Mouse (Mus musculus) hindbrain, embryonic 12.5 days (tissue): ENCODE results near the gene Mrpl45. TPM values are rescaled to one million over a fixed set of nuclear protein-coding genes. Genes with fewer than 3 reads are reported as not detected.

ENCODE experiments used
- ATAC-seq: fragments of 200-750 bp; cut with Nextera tagmentation; 2 replicates; pipeline ENCODE4 v1.8.0; 2017; ENCODE audit warnings: moderate TSS enrichment; ENCODE audit not compliant: low FRiP score
- H3K27ac ChIP-seq: fragments of 300-500 bp; sonication (generic); 2 replicates; pipeline ENCODE4 v1.5.1; 2016; ENCODE audit warnings: mild to moderate bottlenecking
- H3K27me3 ChIP-seq: fragments of 300-500 bp; sonication (generic); 2 replicates; pipeline ENCODE4 v1.6.1; 2016; ENCODE audit warnings: mild to moderate bottlenecking
- H3K36me3 ChIP-seq: fragments of 300-500 bp; sonication (generic); 2 replicates; pipeline ENCODE4 v1.6.1; 2016; ENCODE audit warnings: mild to moderate bottlenecking
- H3K4me1 ChIP-seq: fragments of 300-500 bp; sonication (generic); 2 replicates; pipeline ENCODE4 v1.6.1; 2016
- H3K4me2 ChIP-seq: fragments of 300-500 bp; sonication (generic); replicated peaks from 2 replicates; pipeline ENCODE4 v1.6.1; 2016; ENCODE audit warnings: mild to moderate bottlenecking
- H3K4me3 ChIP-seq: fragments of 300-500 bp; sonication (generic); 2 replicates; pipeline ENCODE4 v1.5.1; 2016; ENCODE audit warnings: mild to moderate bottlenecking
- H3K9ac ChIP-seq: fragments of 300-500 bp; sonication (generic); 2 replicates; pipeline ENCODE4 v1.6.1; 2016; ENCODE audit warnings: mild to moderate bottlenecking, moderate library complexity
- H3K9me3 ChIP-seq: fragments of 300-500 bp; sonication (generic); replicated peaks from 2 replicates; pipeline ENCODE4 v1.6.1; 2016; ENCODE audit warnings: mild to moderate bottlenecking
- WGBS: fragments of 180-500 bp; shearing (Covaris S2); methylation state at CpG from one replicate; pipeline ENCODE4 v1.1.7; 2016; 5-methylcytosine and 5-hydroxymethylcytosine counted together
- polyA plus RNA-seq: library from polyadenylated mRNA; unstranded; fragments of >200 nt; fragmentation: Nextera tagmentation; extraction: Ambion mirVana; gene quantifications from 2 replicates; pipeline ENCODE4 v1.2.1, GENCODE M21; 2016

Gene Mrpl45
- polyA plus RNA-seq, 1 experiment from 2014 or later: 44.9 TPM

DNA sequence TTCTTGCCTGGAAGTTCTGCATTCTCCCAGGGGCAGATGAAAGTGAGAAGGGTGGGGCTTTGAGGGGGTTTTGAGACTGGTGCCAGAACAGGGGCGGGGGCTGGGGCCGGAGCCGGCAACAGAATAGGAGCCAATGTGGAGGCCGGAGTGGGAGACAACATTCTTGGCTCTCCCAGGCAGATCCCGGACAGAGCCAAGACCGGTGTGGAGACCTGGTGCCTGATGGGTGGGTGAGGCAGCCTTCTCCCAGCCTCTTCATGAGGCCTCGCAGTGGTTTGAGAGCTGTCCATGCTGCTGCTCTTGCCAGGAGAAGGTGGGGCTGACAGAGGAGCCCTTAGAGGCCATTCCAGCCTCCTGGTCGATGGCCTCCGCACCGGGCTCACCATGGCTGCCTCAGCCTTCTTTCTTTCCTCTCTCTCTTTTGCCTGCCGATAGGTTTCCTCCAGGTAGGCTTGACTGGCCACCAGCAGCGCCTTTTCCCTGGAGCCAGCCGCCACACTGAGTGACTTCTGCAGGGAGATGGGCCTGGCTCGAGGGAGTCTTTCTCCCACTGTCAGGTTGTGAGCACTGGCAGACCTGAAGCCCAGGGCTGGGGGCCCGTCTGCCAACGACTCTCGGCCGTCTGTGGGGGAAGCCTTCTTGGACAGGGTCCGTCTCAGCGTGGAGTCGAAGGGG, 22.9 kb downstream of the Mrpl45 start:
- Histone ChIP-seq H3K4me2 (peak overlapping the region; percentile 15), H3K27ac (no peak overlapping the region), H3K4me3 (no peak overlapping the region), H3K27me3 (peaks cover 25% of the 10 kb centered on the region), H3K9me3 (no peaks in the 10 kb centered on the region), H3K4me1 (peaks cover under 1% of the 10 kb centered on the region; the same call in 1 of the 2 replicates), H3K9ac (peak overlapping the region; percentile 23; the same call in 1 of the 2 replicates), H3K36me3 (no peaks in the 10 kb centered on the region)
- WGBS: 53% methylated on average over 21 of the region's 21 CpGs
- no peak for ATAC-seq

DNA sequence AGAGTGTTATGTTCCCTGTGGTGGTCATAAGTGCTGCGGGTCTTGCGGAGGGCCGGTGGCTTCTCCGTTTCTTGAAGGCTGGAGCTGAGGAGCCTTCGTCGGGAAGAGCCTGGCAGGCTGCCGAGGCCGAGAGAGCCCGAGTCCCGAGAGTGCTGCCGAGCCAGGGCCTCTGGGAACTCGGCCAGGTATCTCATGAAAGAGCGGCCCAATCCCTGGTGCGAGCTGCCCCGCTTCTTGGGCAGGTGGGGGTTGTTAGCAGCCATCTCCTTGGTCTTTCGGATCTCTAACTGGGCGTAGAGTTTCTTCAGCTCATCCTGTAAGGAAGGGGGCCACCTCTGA, 23.4 kb downstream of the Mrpl45 start:
- no peak for ATAC-seq
- H3K27ac ChIP-seq: no peak overlapping the region
- H3K4me1 ChIP-seq: peaks cover 3% of the 10 kb centered on the region
- peaks cover 25% of the 10 kb centered on the region for H3K27me3 ChIP-seq
- peak overlapping the region; percentile 23; the same call in 1 of the 2 replicates for H3K9ac ChIP-seq
- H3K9me3 ChIP-seq: no peaks in the 10 kb centered on the region
- H3K4me2 ChIP-seq: peak overlapping the region; percentile 15
- H3K36me3 ChIP-seq: no peaks in the 10 kb centered on the region
- H3K4me3 ChIP-seq: no peak overlapping the region
- WGBS: 53% methylated on average over 17 of the region's 17 CpGs

DNA sequence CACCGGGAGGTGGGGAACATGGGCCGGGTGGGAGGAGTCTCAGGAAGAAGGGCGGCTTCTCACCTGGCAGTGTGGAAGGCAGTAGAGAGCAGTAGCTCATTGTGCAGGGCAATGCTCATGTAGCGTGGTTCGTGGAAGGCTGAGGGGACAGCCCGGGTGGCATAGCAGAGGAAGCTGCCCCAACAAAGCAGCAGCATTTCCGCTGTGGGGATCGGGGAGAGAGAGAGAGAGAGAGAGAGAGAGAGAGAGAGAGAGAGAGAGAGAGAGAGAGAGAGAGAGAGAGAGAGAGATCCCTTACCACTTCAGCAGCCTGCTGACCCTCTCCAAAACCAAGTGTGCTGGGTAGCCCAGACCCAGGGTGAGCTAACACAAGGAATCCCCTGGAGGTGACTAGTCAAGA, 27.7 kb downstream of the Mrpl45 start:
- H3K36me3 ChIP-seq: no peaks in the 10 kb centered on the region
- no peak for ATAC-seq
- no peak overlapping the region for H3K27ac ChIP-seq
- H3K9ac ChIP-seq: no peak overlapping the region
- H3K4me1 ChIP-seq: peaks cover 3% of the 10 kb centered on the region; the same call in 1 of the 2 replicates
- 44% methylated on average over 8 of the region's 8 CpGs for WGBS
- peaks cover 13% of the 10 kb centered on the region for H3K27me3 ChIP-seq
- no peak overlapping the region for H3K4me2 ChIP-seq
- H3K4me3 ChIP-seq: no peak overlapping the region
- no peaks in the 10 kb centered on the region for H3K9me3 ChIP-seq

DNA sequence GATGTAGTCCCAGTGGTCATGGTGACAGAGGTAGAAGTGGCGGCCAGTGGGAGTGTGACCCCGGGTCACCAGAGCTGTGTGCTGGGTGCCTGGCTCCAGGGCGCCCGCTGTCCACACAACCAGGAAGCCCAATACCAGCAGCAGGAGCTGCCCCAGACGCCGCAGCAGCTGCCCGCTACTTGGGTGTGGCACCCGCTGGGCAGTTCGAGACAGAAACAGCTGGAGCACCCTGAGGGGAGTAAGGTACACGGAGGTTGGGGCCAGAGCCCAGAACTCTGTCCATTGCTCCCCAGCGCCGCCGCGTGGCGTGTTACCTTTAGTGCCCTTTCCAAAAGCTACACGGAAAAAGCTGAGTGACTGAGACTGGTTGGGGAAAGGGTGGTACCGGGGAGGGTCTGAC, 28.1 kb downstream of the Mrpl45 start:
- 35% methylated on average over 17 of the region's 17 CpGs for WGBS
- no peak for ATAC-seq
- H3K9ac ChIP-seq: no peak overlapping the region

DNA sequence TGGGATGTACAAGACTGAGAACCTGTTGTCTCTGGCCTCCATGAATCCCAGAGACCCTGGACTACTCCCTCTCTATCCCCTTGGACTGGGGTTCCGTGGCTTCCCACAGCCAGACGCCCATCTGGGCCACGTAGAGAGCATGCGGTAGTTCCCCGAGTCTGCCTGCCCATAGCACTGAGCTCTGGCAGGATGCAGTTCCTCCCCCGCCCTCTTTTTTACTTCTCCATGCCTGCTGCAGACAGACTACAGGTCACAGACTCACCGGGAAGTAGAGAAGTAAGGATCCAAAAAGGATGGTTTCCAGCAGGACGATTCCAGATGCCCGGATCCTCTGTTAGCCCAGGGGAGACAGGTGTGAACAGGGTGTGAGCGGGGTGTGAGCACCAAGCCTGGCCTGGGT, 29.9 kb downstream of the Mrpl45 start:
- Histone ChIP-seq H3K9ac (no peak overlapping the region), H3K4me2 (no peak overlapping the region), H3K27ac (no peak overlapping the region), H3K27me3 (peaks cover 4% of the 10 kb centered on the region), H3K4me1 (peaks cover 14% of the 10 kb centered on the region), H3K36me3 (no peaks in the 10 kb centered on the region), H3K9me3 (no peaks in the 10 kb centered on the region), H3K4me3 (no peak overlapping the region)
- 77% methylated on average over 10 of the region's 10 CpGs for WGBS
- ATAC-seq: no peak

More for the DNA sequence above, 28.1 kb downstream of the Mrpl45 start:
- Histone ChIP-seq H3K27me3 (peaks cover 10% of the 10 kb centered on the region), H3K27ac (no peak overlapping the region), H3K4me3 (no peak overlapping the region), H3K4me1 (peaks cover 3% of the 10 kb centered on the region; the same call in 1 of the 2 replicates), H3K36me3 (no peaks in the 10 kb centered on the region), H3K9me3 (no peaks in the 10 kb centered on the region), H3K4me2 (no peak overlapping the region)

DNA sequence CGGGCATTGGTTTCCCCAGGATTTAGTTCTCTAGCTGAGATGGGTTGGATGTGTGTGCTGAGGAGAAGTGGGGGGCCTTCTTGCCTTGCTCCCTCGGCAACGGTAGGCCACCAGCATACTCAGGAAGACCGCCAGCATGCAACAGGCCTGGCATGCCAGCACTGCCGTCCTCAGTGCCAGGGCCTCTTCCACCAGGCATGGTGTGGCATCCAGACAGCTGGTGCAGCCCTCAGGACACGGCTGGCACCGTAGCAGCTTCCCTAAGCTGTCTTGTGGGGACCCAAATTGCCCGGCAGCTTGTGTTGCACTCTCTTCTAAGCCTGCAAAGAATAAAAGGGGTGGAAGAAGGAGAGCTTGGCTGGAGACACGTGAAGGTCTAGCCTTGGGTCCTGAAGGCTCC, 30.9 kb downstream of the Mrpl45 start:
- 84% methylated on average over 9 of the region's 9 CpGs for WGBS
- peaks cover 23% of the 10 kb centered on the region for H3K4me1 ChIP-seq
- no peak overlapping the region for H3K9ac ChIP-seq
- H3K27ac ChIP-seq: no peak overlapping the region
- no peaks in the 10 kb centered on the region for H3K9me3 ChIP-seq
- H3K4me2 ChIP-seq: no peak overlapping the region
- peaks cover 4% of the 10 kb centered on the region for H3K27me3 ChIP-seq
- no peak for ATAC-seq
- no peaks in the 10 kb centered on the region for H3K36me3 ChIP-seq
- no peak overlapping the region for H3K4me3 ChIP-seq

DNA sequence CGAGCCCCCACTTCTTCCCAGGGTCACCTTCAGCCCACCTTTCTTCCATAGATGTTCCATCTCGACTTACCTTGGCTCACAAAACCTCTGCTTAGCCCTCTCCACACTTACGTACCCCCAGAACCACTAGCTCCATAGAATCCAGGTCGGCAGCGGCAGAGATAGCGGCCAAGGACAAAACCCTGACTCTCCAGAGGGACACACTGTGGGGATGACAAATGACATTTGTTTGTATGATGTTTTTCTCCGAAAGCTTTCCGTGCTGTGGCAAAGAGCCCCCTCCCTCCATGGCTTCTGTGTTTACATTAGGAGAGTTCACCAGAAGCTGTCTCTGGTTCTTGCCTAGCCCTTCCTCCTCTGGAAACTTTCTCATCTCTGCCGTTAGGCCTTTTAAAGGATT, 31.8 kb downstream of the Mrpl45 start:
- Histone ChIP-seq H3K9ac (no peak overlapping the region), H3K4me3 (no peak overlapping the region), H3K36me3 (no peaks in the 10 kb centered on the region), H3K27ac (no peak overlapping the region), H3K9me3 (no peaks in the 10 kb centered on the region), H3K4me2 (no peak overlapping the region), H3K4me1 (peaks cover 32% of the 10 kb centered on the region), H3K27me3 (peaks cover 4% of the 10 kb centered on the region)
- 87% methylated on average over 9 of the region's 9 CpGs for WGBS
- no peak for ATAC-seq

DNA sequence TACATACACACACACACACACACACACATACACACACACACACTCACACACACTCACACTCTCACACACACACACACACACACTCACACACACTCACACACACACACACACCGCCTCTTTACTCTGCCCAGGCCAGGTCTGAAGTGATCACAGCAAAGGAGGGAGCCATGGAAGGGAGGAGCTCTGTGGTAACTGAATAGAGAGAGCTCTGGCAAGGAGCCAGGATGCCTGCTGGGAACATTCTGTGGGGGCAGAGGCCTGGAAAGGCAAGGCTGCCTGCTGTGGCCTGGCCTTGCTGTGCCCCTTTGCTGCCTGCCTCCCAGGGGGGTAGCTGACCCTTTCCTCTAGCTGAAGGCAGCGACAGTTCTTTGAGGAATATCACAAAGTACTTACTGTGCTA, 34.5 kb downstream of the Mrpl45 start:
- Histone ChIP-seq H3K4me2 (no peak overlapping the region), H3K27ac (peak overlapping the region; percentile 12), H3K27me3 (no peaks in the 10 kb centered on the region), H3K4me1 (peaks cover 31% of the 10 kb centered on the region), H3K36me3 (no peaks in the 10 kb centered on the region), H3K9me3 (no peaks in the 10 kb centered on the region), H3K4me3 (no peak overlapping the region), H3K9ac (no peak overlapping the region; the same call in 1 of the 2 replicates)
- WGBS: 0% methylated on average over 2 of the region's 2 CpGs
- ATAC-seq: peak; percentile 82

DNA sequence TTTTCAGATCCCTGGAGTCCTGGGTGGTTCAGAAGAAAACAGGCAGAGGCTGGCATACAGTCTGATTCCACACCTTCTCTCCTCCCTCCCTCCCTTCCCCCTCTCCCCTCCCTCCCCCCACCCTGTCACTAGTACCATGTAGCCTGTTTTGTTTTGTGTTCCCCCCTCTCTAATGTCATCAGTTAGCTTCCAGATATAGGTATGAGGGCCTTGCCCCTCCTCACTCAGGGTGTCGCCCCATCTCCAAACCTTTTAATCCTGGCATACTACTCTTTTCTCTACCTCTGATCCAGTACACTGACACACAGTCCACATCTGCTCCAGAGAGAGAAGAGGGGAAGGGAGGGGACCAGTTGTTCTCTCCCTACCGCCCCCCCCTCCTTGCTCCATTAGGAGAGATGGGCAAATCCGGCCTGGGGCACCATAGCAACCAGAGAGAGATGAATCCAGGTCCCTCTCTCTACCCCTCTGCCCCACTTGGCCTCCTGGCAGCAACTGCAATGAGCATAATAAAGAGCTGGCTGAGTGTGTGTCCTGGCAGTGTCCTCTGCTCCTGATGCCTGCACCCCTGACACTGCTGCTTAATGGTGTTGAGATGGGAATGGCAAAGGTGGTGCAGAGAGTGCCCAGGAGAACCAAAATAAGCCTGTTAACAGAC, 36.6 kb downstream of the Mrpl45 start, which contains the start of gene Gpr179:
Gene Gpr179, minus strand, starts transcription at position 51 of the 658 bp plus-strand sequence.
- ATAC-seq: no peak
- Histone ChIP-seq H3K4me2 (no peak within 1 kb of the TSS), H3K27ac (no peak within 1 kb of the TSS), H3K4me1 (peaks cover 31% of the 10 kb centered on the region), H3K9me3 (no peaks in the 10 kb centered on the region), H3K9ac (no peak within 1 kb of the TSS), H3K36me3 (no peaks in the 10 kb centered on the region), H3K4me3 (no peak within 1 kb of the TSS), H3K27me3 (no peaks in the 10 kb centered on the region)
- 64% methylated on average over 3 of the region's 3 CpGs for WGBS

DNA sequence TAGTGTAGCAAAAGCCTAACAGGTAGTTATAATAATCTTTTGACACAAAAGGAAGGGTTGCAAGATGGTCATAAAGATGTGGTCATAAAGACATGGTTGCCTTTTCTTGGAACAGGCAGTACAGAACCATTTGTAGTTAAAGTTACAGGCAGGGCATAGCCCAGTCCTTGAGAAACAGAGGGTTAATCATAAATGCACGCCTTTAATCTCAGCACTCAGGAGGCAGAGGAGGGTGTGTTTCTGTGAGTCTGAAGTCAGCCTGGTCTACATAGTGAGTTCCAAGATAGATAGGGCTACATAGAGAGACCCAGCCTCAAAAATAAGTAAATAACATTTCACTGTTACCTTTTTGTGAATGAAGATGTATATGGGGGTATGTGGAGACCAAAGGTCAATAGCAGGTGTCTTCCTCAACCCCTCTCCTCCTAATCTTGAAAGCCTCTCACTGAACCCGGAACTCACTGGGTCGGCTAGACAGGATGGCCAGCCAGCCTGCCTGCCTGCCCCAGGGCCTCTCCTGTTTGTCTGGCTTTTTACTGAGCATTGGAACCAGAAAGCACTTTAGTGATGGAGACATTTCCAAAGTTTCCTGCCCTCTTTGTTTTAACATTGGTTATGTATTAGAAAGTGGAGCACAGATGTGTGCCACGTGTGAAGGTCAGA, 37.5 kb downstream of the Mrpl45 start:
- H3K27ac ChIP-seq: no peak overlapping the region
- no peak for ATAC-seq
- no peak overlapping the region for H3K4me3 ChIP-seq
- H3K9ac ChIP-seq: no peak overlapping the region
- 80% methylated on average over 4 of the region's 4 CpGs for WGBS
- H3K36me3 ChIP-seq: no peaks in the 10 kb centered on the region
- H3K4me1 ChIP-seq: peaks cover 31% of the 10 kb centered on the region
- H3K4me2 ChIP-seq: no peak overlapping the region
- no peaks in the 10 kb centered on the region for H3K27me3 ChIP-seq
- no peaks in the 10 kb centered on the region for H3K9me3 ChIP-seq

DNA sequence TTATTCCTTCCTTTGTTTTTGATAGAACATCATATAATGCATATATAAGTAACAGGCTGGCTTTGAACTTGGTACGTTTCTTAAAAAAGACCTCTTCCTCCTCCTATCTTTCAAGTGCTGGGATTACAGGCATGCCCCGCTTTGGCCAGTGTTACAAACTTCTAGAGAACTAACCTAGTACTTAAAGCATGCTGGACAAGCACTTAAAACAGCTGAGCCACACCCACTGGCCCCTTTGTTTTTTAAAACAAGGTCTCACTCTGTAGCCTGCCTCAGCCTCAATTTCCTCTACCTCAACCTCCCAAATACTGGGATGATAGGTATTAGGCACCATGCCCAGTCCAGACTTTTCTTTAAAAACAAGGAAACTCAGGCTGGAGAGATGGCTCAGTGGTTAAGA, 39.1 kb downstream of the Mrpl45 start:
- Histone ChIP-seq H3K27ac (no peak overlapping the region), H3K9ac (no peak overlapping the region), H3K4me2 (no peak overlapping the region), H3K9me3 (no peaks in the 10 kb centered on the region), H3K27me3 (no peaks in the 10 kb centered on the region), H3K4me3 (no peak overlapping the region), H3K36me3 (no peaks in the 10 kb centered on the region), H3K4me1 (peaks cover 28% of the 10 kb centered on the region)
- WGBS: 82% methylated on average over 2 of the region's 2 CpGs
- no peak for ATAC-seq

DNA sequence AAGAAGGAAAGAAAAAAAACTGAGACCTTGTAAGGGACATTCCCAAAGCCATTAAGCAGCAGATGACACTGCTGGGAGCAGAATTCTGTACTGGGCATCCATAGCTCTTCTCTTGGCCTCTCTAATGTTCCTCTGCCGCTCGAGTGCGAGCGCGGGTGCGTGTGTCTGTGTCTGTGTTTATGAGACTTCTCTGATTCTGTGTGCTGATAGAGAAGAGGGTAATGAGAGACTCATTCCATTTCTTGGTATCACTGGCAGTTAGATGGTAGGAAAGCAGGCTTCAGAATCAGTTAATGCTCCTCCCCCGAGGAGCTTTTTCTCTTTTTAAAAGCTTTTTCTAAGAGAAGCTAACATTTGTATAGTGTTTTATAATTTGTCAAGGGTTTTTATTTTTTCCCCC, 39.7 kb downstream of the Mrpl45 start:
- Histone ChIP-seq H3K9me3 (no peaks in the 10 kb centered on the region), H3K4me1 (peaks cover 22% of the 10 kb centered on the region), H3K4me3 (no peak overlapping the region), H3K27me3 (no peaks in the 10 kb centered on the region), H3K4me2 (no peak overlapping the region), H3K36me3 (no peaks in the 10 kb centered on the region), H3K9ac (no peak overlapping the region), H3K27ac (no peak overlapping the region)
- ATAC-seq: no peak
- WGBS: 91% methylated on average over 7 of the region's 7 CpGs
